Mouse (Mus musculus) erythroblast, embryonic 14.5 days (primary cell): Measurements from ENCODE around the gene Pxmp2.

Experiments used
- GATA1 ChIP-seq: IDR thresholded peaks from 2 replicates; pipeline ENCODE4 v1.6.1; 2012; ENCODE audit warnings: low read length, inconsistent platforms, mixed read lengths
- TAL1 ChIP-seq: IDR thresholded peaks from 3 replicates; pipeline ENCODE4 v1.6.1; 2012; ENCODE audit warnings: low read length, inconsistent platforms, mixed read lengths

DNA sequence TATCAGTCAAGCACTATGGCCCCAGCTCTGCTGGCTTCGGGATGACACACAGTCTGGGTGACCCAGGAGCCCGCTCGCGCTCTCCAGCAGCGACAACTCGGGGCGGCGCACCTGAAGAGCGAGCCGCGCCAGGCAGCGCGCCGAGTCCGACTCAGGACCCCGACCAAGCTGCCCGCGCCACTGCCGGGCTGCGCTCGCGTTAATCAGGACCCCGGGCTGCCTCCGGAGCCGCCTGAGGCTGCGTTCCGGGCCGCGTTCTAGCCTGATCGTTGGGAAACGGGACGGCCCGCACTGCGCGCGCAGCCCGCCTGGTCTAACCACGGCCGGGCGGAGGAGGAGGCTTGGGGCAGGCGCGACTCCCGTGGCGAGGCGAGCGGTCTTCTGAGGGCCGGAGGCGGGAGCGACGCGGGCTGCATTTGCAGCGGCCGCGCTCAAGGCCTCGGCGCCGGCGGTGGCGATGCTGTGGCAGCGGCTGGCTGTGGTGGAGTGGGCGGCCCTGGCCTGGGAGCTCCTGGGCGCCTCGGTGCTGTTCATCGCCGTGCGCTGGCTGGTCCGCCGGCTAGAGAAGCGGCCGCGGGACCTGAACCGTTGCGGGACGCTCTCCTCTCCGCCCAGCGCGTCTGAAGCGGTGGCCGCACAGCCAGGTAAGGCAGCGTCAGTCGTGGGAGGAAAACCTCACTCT, 55.1 kb downstream of the Pxmp2 start, which contains the start of gene Ankle2:
- TF ChIP-seq GATA1 (no peak), TAL1 (no peak)
